Mouse (Mus musculus) myocyte (in vitro differentiated cells): Measurements from ENCODE around the gene Coro2a. TPM values are rescaled to one million over a fixed set of nuclear protein-coding genes. Genes with fewer than 3 reads are reported as not detected.

Experiments used
- H3K27me3 ChIP-seq: one replicate; pipeline ENCODE4 v1.6.1; 2011; ENCODE audit not compliant: control insufficient read depth, insufficient read depth, insufficient read length
- H3K36me3 ChIP-seq: one replicate; pipeline ENCODE4 v1.6.1; 2011; ENCODE audit not compliant: control insufficient read depth, insufficient read depth
- H3K4me2 ChIP-seq: one replicate; pipeline ENCODE4 v1.6.1; 2011; ENCODE audit warnings: low read depth, control low read depth
- H3K4me3 ChIP-seq: one replicate; pipeline ENCODE4 v1.5.1; 2011; ENCODE audit warnings: mild to moderate bottlenecking, control low read depth, moderate library complexity
- H3K79me2 ChIP-seq: one replicate; pipeline ENCODE4 v1.6.1; 2011; ENCODE audit not compliant: control insufficient read depth, insufficient read depth
- H3ac ChIP-seq: one replicate; pipeline ENCODE4 v1.6.1; 2011; ENCODE audit not compliant: control insufficient read depth, insufficient read length
- CEBPB ChIP-seq: IDR thresholded peaks from 2 replicates; pipeline ENCODE4 v1.6.1; 2011; ENCODE audit warnings: mild to moderate bottlenecking, moderate library complexity; ENCODE audit not compliant: poor library complexity, insufficient read depth, severe bottlenecking
- E2F4 ChIP-seq: IDR thresholded peaks from one replicate; pipeline ENCODE4 v1.6.1; 2011; ENCODE audit warnings: mild to moderate bottlenecking, control low read depth, moderate library complexity; ENCODE audit not compliant: insufficient read depth
- MAX ChIP-seq: IDR thresholded peaks from one replicate; pipeline ENCODE4 v1.6.1; 2011; ENCODE audit warnings: low read depth, mild to moderate bottlenecking, control low read depth
- MYOD1 ChIP-seq, 3 experiments: IDR thresholded peaks; one replicate each; pipeline ENCODE4 v1.6.1; 2011; ENCODE audit warnings: control low read depth in 2 of 3, low read depth in 2 of 3, mild to moderate bottlenecking in 2 of 3, moderate library complexity in 1 of 3; ENCODE audit not compliant: insufficient read length in 2 of 3, control insufficient read depth in 1 of 3
- MYOG ChIP-seq, 3 experiments: IDR thresholded peaks; one replicate each; pipeline ENCODE4 v1.6.1; 2011; ENCODE audit warnings: control low read depth in 2 of 3, low read depth in 2 of 3, mild to moderate bottlenecking in 2 of 3; ENCODE audit not compliant: insufficient read length in 2 of 3, control insufficient read depth in 1 of 3, insufficient read depth in 1 of 3
- POLR2A ChIP-seq: IDR thresholded peaks from one replicate; pipeline ENCODE4 v1.6.1; 2011; ENCODE audit warnings: low read depth, mild to moderate bottlenecking, control low read depth, moderate library complexity; ENCODE audit not compliant: insufficient read length
- POLR2AphosphoS2 ChIP-seq: IDR thresholded peaks from one replicate; pipeline ENCODE4 v1.6.1; 2011; ENCODE audit warnings: low read depth, control low read depth; ENCODE audit not compliant: insufficient read length
- REST ChIP-seq: IDR thresholded peaks from one replicate; pipeline ENCODE4 v1.6.1; 2011; ENCODE audit warnings: mild to moderate bottlenecking, control low read depth, moderate library complexity; ENCODE audit not compliant: insufficient read depth, insufficient read length
- SRF ChIP-seq: IDR thresholded peaks from one replicate; pipeline ENCODE4 v1.6.1; 2011; ENCODE audit warnings: low read depth; ENCODE audit not compliant: control insufficient read depth, insufficient read length
- TCF12 ChIP-seq: IDR thresholded peaks from one replicate; pipeline ENCODE4 v1.6.1; 2011; ENCODE audit warnings: mild to moderate bottlenecking, control low read depth; ENCODE audit not compliant: poor library complexity, insufficient read depth, severe bottlenecking
- TCF3 ChIP-seq: IDR thresholded peaks from one replicate; pipeline ENCODE4 v1.6.1; 2011; ENCODE audit warnings: low read depth, control low read depth; ENCODE audit not compliant: insufficient read length
- USF1 ChIP-seq: IDR thresholded peaks from one replicate; pipeline ENCODE4 v1.6.1; 2011; ENCODE audit warnings: low read depth, mild to moderate bottlenecking, control low read depth, moderate library complexity
- polyA plus RNA-seq: library from polyadenylated mRNA; unstranded; fragments of >200 nt; fragmentation: generic; extraction: Trizol; gene quantifications from one replicate; pipeline ENCODE4 v1.2.1, GENCODE M21; 2012; ENCODE audit warnings: missing spikeins

Coro2a gene
- polyA plus RNA-seq, 1 experiment, result 0.30 TPM

DNA sequence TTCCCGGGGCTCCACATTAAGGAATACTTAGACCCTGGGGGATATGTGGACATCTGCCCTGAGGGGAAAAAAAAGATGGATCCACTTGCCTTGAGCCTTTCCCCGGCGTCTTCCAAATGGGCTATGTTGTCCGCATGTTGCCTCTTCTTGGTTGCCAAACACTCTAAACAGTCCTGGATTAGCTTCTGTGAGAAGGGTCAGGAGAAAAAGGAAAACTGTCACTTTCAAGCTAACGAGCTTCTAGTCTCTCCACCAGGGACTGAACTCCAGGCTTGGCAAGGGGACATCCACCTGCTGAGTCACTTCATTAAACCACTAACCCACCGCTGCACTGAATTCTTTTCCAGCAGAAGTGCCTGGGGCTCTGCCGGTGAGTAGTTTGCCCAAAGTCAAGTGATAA, 69.1 kb downstream of the Coro2a start:
- no peak for TF ChIP-seq MYOG (IDR thresholded peaks at IDR 0.05; ENCODE audit: control insufficient read depth in 1 of 3, insufficient read depth in 1 of 3, insufficient read length in 2 of 3, low read depth in 2 of 3)
- no peak for TF ChIP-seq CEBPB
- no peak for TF ChIP-seq E2F4
- TF ChIP-seq TCF3, result no peak
- no peak for TF ChIP-seq TCF12
- no peak for TF ChIP-seq POLR2A
- no peak for TF ChIP-seq USF1
- no peak for TF ChIP-seq MYOD1 (IDR thresholded peaks at IDR 0.05; ENCODE audit: control insufficient read depth in 1 of 3, insufficient read length in 2 of 3, low read depth in 2 of 3)
- TF ChIP-seq REST, result no peak
- peaks cover 19% of the 10 kb centered on the region for H3K27me3 ChIP-seq

DNA sequence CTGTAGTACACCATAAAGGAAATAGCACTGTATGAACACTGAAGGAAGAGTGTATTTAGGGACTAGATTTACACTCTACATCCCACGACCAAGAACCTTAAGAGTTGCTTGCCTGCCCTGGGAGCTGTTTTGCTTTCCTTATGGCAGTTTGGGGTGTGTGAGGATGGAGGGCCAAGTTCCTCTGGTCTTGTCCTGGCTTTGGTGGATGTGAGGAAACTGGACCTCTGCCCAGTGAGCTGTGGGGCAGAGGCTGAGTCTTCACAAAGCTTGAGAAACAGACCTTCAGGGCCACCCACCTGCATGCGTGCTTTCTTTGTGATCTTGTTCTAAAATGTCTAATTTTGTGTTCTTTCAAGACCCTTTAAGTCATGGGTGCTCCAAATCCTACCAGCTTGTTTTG, 69.5 kb downstream of the Coro2a start:
- H3K27me3 ChIP-seq, result peaks cover 19% of the 10 kb centered on the region
- H3K4me3 ChIP-seq, result no peak overlapping the region
- no peaks in the 10 kb centered on the region for H3K79me2 ChIP-seq
- TF ChIP-seq POLR2AphosphoS2 (no peak), POLR2A (no peak), MYOD1 (IDR thresholded peaks at IDR 0.05; ENCODE audit: control insufficient read depth in 1 of 3, insufficient read length in 2 of 3, low read depth in 2 of 3) (no peak), MAX (no peak), USF1 (no peak), TCF12 (no peak), SRF (no peak), E2F4 (no peak), CEBPB (no peak), TCF3 (no peak), REST (no peak), MYOG (IDR thresholded peaks at IDR 0.05; ENCODE audit: control insufficient read depth in 1 of 3, insufficient read depth in 1 of 3, insufficient read length in 2 of 3, low read depth in 2 of 3) (no peak)
- no peaks in the 10 kb centered on the region for H3K36me3 ChIP-seq
- no peak overlapping the region for H3K4me2 ChIP-seq
- no peak overlapping the region for H3ac ChIP-seq

More for the DNA sequence above, 69.1 kb downstream of the Coro2a start:
- Histone ChIP-seq H3K36me3 (no peaks in the 10 kb centered on the region), H3K79me2 (no peaks in the 10 kb centered on the region), H3K4me2 (no peak overlapping the region), H3ac (no peak overlapping the region), H3K4me3 (no peak overlapping the region)

DNA sequence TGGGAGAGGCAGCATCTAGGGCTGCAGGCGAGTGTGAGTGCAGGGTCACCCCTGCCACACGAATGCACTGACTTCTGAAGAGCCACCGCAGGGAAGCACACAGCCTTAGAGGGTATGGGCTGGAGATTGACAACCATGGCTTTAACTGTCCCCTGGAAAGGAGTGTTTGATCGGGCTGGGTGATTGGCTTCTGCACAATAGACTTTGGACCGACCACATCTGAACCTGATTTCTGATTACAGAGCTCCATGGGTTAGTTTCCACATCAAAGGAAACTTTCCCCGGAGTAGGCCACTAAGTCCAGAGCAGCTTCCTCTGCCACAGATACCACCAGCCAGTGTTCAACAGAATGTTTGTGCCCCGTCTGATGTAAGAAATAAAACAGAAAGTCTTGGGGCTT, 72.3 kb downstream of the Coro2a start:
- no peaks in the 10 kb centered on the region for H3K36me3 ChIP-seq
- peaks cover 6% of the 10 kb centered on the region for H3K27me3 ChIP-seq
- TF ChIP-seq MYOD1 (IDR thresholded peaks at IDR 0.05; ENCODE audit: control insufficient read depth in 1 of 3, insufficient read length in 2 of 3, low read depth in 2 of 3), result no peak
- TF ChIP-seq TCF3, result no peak
- no peak for TF ChIP-seq USF1
- no peak for TF ChIP-seq CEBPB
- TF ChIP-seq MYOG (IDR thresholded peaks at IDR 0.05; ENCODE audit: control insufficient read depth in 1 of 3, insufficient read depth in 1 of 3, insufficient read length in 2 of 3, low read depth in 2 of 3), result no peak
- H3K4me2 ChIP-seq, result no peak overlapping the region
- H3ac ChIP-seq, result no peak overlapping the region
- no peaks in the 10 kb centered on the region for H3K79me2 ChIP-seq
- no peak overlapping the region for H3K4me3 ChIP-seq

DNA sequence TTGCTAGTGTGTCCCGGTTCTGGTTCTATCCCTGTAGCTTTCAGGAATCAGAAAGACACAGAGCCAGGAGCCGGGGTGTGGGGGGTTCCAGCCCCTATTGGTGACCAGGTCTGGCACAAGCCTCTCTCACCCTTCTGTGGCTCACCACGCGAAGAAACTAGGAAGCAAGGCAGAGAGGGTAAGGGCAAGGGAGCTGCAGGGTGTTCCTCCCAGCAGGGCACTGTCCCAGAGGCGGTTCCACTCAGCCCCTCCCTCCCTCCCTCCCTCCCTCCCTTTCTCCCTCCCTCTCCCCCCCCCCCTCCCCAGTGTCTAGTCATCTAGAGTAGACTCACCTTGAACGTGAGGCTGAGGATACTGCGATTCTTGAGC, 74.5 kb downstream of the Coro2a start:
- no peaks in the 10 kb centered on the region for H3K79me2 ChIP-seq
- no peaks in the 10 kb centered on the region for H3K27me3 ChIP-seq
- H3K4me3 ChIP-seq, result peak overlapping the region; percentile 9
- no peak overlapping the region for H3ac ChIP-seq
- H3K4me2 ChIP-seq, result peak overlapping the region; percentile 85
- no peaks in the 10 kb centered on the region for H3K36me3 ChIP-seq
- TF ChIP-seq MYOG (IDR thresholded peaks at IDR 0.05; ENCODE audit: control insufficient read depth in 1 of 3, insufficient read depth in 1 of 3, insufficient read length in 2 of 3, low read depth in 2 of 3) (no peak), POLR2A (peak; percentile 41), TCF12 (no peak)

DNA sequence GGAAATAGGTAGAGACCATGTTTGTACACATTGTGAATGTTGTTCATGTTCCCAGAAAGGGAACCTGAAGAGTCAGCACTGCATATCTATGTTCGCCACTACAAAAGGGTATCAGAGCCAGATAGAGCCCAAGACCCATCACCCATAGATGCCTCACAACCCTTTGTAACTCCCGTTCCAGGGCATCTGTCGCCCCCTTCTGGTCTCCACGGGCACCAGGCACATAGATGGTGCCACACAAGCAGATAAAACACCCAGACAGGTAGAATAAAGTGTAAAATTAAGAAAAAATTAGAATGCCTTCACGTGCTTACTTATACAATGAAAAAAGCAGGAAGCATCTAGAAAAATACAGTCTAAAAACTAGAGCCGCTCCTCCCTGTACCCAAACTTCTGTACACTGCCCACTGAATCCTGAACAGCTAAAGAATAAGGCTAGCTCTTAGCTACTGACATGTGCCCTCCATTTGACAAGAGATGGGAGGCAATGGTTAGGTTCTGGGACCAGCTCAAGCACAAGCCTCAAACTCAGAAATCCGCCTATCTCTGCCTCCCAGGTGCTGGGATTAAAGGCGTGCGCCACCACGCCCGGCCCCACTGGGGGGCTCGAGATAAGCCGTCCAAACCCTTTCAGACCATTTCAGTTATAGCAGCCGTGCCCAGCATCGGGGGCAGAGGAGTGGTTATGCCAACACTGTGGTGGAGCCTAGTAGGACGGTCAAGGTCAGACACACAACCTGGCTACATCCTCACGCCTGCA, 75.0 kb downstream of the Coro2a start:
- no peak for TF ChIP-seq TCF3
- TF ChIP-seq POLR2AphosphoS2, result no peak
- no peak for TF ChIP-seq TCF12
- TF ChIP-seq MYOG (IDR thresholded peaks at IDR 0.05; ENCODE audit: control insufficient read depth in 1 of 3, insufficient read depth in 1 of 3, insufficient read length in 2 of 3, low read depth in 2 of 3), result no peak
- TF ChIP-seq MYOD1 (IDR thresholded peaks at IDR 0.05; ENCODE audit: control insufficient read depth in 1 of 3, insufficient read length in 2 of 3, low read depth in 2 of 3), result no peak
- no peak for TF ChIP-seq E2F4
- no peak for TF ChIP-seq POLR2A
- TF ChIP-seq REST, result no peak
- no peak for TF ChIP-seq MAX
- no peak for TF ChIP-seq CEBPB
- TF ChIP-seq SRF, result no peak
- TF ChIP-seq USF1, result no peak
- Histone ChIP-seq H3ac (no peak overlapping the region), H3K79me2 (no peaks in the 10 kb centered on the region), H3K4me2 (peak overlapping the region; percentile 85), H3K4me3 (peak overlapping the region; percentile 9), H3K27me3 (peaks cover 4% of the 10 kb centered on the region), H3K36me3 (no peaks in the 10 kb centered on the region)
